Mouse (Mus musculus) frontal cortex, adult (tissue): ENCODE results near the gene Itpr2.
A peak's percentile ranks its signal among the peaks of the same experiment; 100 is the strongest.

Source experiments
- ATAC-seq: cut with Nextera tagmentation; 2 replicates; pipeline ENCODE4 v1.9.2; 2017; ENCODE audit warnings: mild to moderate bottlenecking, moderate library complexity, mixed read lengths; ENCODE audit not compliant: low TSS enrichment

Itpr2 gene

GRCm38 (mm10) chr6:146309335-146309734 lies 192.7 kb downstream of the Itpr2 start:
- no peak for ATAC-seq

- ATAC-seq, result no peak
Measured at GRCm38 (mm10) chr6:146305995-146306394, 196.0 kb downstream of the Itpr2 start.

GRCm38 (mm10) chr6:146304088-146304487 lies 197.9 kb downstream of the Itpr2 start:
- no peak for ATAC-seq

GRCm38 (mm10) chr6:146303336-146303735 lies 198.7 kb downstream of the Itpr2 start:
- ATAC-seq, result no peak

GRCm38 (mm10) chr6:146302574-146303130 lies 199.4 kb downstream of the Itpr2 start:
- ATAC-seq, result peak; percentile 72

GRCm38 (mm10) chr6:146302101-146302500 lies 199.9 kb downstream of the Itpr2 start:
- ATAC-seq, result no peak

GRCm38 (mm10) chr6:146300961-146301360 lies 201.1 kb downstream of the Itpr2 start:
- ATAC-seq, result no peak

- no peak for ATAC-seq
Measured at GRCm38 (mm10) chr6:146298712-146299111, 203.3 kb downstream of the Itpr2 start.

GRCm38 (mm10) chr6:146291036-146291435 lies 211.0 kb downstream of the Itpr2 start:
- ATAC-seq, result no peak

GRCm38 (mm10) chr6:146289801-146290200 lies 212.2 kb downstream of the Itpr2 start:
- ATAC-seq, result no peak

- no peak for ATAC-seq
Measured at GRCm38 (mm10) chr6:146288266-146288665, 213.8 kb downstream of the Itpr2 start.

GRCm38 (mm10) chr6:146284921-146285565 lies 217.0 kb downstream of the Itpr2 start:
- ATAC-seq, result no peak

GRCm38 (mm10) chr6:146283981-146284380 lies 218.0 kb downstream of the Itpr2 start:
- peak; percentile 50 for ATAC-seq

GRCm38 (mm10) chr6:146282061-146282659 lies 219.9 kb downstream of the Itpr2 start:
- peak; percentile 84 for ATAC-seq

- peak; percentile 21 for ATAC-seq
Measured at GRCm38 (mm10) chr6:146281176-146281899, 220.7 kb downstream of the Itpr2 start.

GRCm38 (mm10) chr6:146273256-146273655 lies 228.8 kb downstream of the Itpr2 start:
- no peak for ATAC-seq

GRCm38 (mm10) chr6:146272253-146273036 lies 229.6 kb downstream of the Itpr2 start:
- ATAC-seq, result peak; percentile 76

- peak; percentile 94 for ATAC-seq
Measured at GRCm38 (mm10) chr6:146270776-146271533, 231.1 kb downstream of the Itpr2 start.

- ATAC-seq, result no peak
Measured at GRCm38 (mm10) chr6:146270162-146270561, 231.9 kb downstream of the Itpr2 start.

- no peak for ATAC-seq
Measured at GRCm38 (mm10) chr6:146269291-146269690, 232.7 kb downstream of the Itpr2 start.
